Mouse (Mus musculus) naive thymus-derived CD4-positive, alpha-beta T cell, adult 5 months (primary cell): ENCODE data around the gene Cd5l. TPM values are rescaled to one million over a fixed set of nuclear protein-coding genes. Genes with fewer than 3 reads are reported as not detected.

Experiments
- polyA plus RNA-seq: library from polyadenylated mRNA; unstranded; fragments of 100-300 nt; shearing (Covaris generic); gene quantifications from one replicate; pipeline ENCODE4 v1.2.1, GENCODE M21; 2017

Gene Cd5l
- not detected for polyA plus RNA-seq

DNA sequence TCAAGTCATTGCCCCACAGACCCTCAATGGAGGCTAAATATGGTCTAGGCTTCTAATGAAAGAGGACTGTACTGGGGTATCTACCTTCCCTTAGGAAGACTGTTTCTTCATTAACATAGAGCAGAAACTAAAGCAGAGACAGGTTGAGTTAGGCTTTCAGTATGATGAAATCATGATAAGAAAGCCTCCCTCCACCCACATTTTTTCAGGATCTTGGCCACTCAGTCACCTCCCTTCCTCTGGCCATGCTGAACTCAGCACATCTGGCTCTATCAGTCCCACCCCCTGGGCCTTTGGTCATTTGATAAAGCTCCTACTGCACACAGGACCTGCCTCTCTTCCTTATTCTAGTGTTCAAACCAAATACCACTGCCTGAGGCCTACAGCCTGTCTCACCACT lies at the start of gene Cd5l:
Gene Cd5l (plus strand): TSS at position 301 of the 400 bp plus-strand sequence.

DNA sequence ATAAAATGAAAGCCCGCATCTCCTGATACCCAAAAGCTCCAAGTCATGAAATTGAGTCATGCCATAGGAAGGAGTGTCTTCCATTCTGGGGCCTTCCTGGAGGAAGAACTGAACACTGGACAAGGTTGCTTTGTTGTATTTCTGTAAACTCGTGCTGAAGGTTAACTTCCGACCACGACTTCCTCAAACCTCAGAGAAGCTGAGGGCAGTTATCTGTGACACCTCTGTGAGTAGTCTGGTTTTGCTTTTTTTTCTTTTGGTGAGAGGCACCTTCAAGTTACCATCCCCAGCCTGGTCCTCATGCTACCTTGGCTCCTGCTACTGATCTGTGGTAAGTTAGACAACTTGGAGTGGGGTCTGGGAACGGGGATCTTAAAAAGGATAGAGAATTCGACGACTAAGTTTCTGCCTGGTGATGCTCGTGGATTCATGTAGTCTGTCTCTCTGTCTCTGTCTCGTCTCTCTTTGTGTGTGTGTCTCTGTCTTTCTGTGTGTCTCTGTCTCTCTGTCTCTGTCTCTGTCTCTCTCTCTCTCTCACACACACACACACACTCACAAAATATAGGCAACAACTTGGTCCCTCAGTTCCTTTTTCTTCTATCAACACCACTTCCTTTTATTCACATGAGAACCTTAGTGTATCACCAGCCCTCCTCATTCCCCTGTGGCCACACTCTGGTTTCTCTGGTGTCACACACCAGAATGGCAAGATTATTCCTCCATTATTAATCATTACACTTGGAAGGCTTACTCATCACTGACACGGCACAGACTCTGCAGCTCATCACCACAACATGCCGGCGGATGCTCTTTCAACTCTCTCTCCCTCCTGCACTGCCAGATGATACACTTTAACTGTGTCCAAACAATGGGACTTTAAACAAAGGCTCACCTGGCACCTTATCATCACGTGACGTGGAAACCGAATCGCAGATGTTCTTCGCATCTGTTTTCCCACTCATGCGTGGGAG lies 18.8 kb downstream of the Cd5l start, which contains the start of gene Fcrl1:
Gene Fcrl1 (plus strand): TSS at position 193 of the 971 bp plus-strand sequence.

Other genes starting within 250 kb of the Cd5l start
- gene Kirrel, start 183.1 kb upstream of the Cd5l start, polyA plus RNA-seq, result not detected
- gene Fcrls, start 94.1 kb upstream of the Cd5l start, polyA plus RNA-seq, result not detected
- gene Fcrl1, start 18.5 kb downstream of the Cd5l start, polyA plus RNA-seq, result 1.1 TPM
- not detected for gene Fcrl5, start 77.9 kb downstream of the Cd5l start, polyA plus RNA-seq
- 93.5 TPM for gene Etv3, start 167.5 kb downstream of the Cd5l start, polyA plus RNA-seq